Mouse (Mus musculus) ES-E14 (cell line): ENCODE data around the gene Evi2. TPM values are rescaled to one million over a fixed set of nuclear protein-coding genes. Genes with fewer than 3 reads are reported as not detected.

Source experiments
- DNase-seq: peaks from one replicate; pipeline ENCODE4 v3.0.0-alpha.2; 2013; ENCODE audit warnings: low read depth, low spot score
- H3K27ac ChIP-seq: 2 replicates; pipeline ENCODE4 v1.5.1; 2012; ENCODE audit warnings: low read depth, mild to moderate bottlenecking, low read length, moderate library complexity, mixed read lengths; ENCODE audit not compliant: poor library complexity, insufficient read depth, severe bottlenecking
- H3K36me3 ChIP-seq: 2 replicates; pipeline ENCODE4 v1.6.1; 2012; ENCODE audit warnings: mild to moderate bottlenecking, low read length, moderate library complexity, mixed read lengths; ENCODE audit not compliant: control insufficient read depth, poor library complexity, insufficient read depth, severe bottlenecking
- H3K4me1 ChIP-seq, 2 experiments: fragments of 150-350 bp in 1 of 2; sonication (generic) in 1 of 2; 2 replicates each; pipeline ENCODE4 v1.6.1; 2012; ENCODE audit warnings: low read length in 2 of 2, mild to moderate bottlenecking in 1 of 2, mixed read lengths in 1 of 2; ENCODE audit not compliant: control insufficient read depth in 2 of 2, insufficient read depth in 2 of 2, poor library complexity in 1 of 2
- H3K4me3 ChIP-seq, 2 experiments: fragments of 150-350 bp in 1 of 2; sonication (generic) in 1 of 2; 2 replicates each; pipeline ENCODE4 v1.5.1; 2012; ENCODE audit warnings: low read length in 2 of 2, low read depth in 1 of 2, mild to moderate bottlenecking in 1 of 2, mixed read lengths in 1 of 2; ENCODE audit not compliant: insufficient read depth in 1 of 2, poor library complexity in 1 of 2, severe bottlenecking in 1 of 2
- H3K9ac ChIP-seq: 2 replicates; pipeline ENCODE4 v1.6.1; 2012; ENCODE audit warnings: low read depth, mild to moderate bottlenecking, low read length, mixed read lengths; ENCODE audit not compliant: poor library complexity, insufficient read depth, severe bottlenecking
- H3K9me3 ChIP-seq: fragments of 150-350 bp; sonication (generic); 2 replicates; pipeline ENCODE4 v1.6.1; 2012; ENCODE audit warnings: low read depth, mild to moderate bottlenecking, low read length; ENCODE audit not compliant: control insufficient read depth, insufficient read depth
- CHD2 ChIP-seq: IDR thresholded peaks from 2 replicates; pipeline ENCODE4 v1.6.1; 2014; ENCODE audit warnings: mild to moderate bottlenecking, low read depth, low read length, inconsistent platforms
- HCFC1 ChIP-seq: IDR thresholded peaks from 2 replicates; pipeline ENCODE4 v1.6.1; 2012; ENCODE audit warnings: low read length, inconsistent platforms, borderline replicate concordance; ENCODE audit not compliant: insufficient read depth
- MAFK ChIP-seq: IDR thresholded peaks from 2 replicates; pipeline ENCODE4 v1.6.1; 2014; ENCODE audit warnings: mild to moderate bottlenecking, low read depth, low read length, inconsistent platforms; ENCODE audit not compliant: insufficient read depth
- ZC3H11A ChIP-seq: IDR thresholded peaks from 2 replicates; pipeline ENCODE4 v1.6.1; 2012; ENCODE audit warnings: low read depth, mild to moderate bottlenecking, inconsistent platforms, low read length, borderline replicate concordance
- ZNF384 ChIP-seq: IDR thresholded peaks from 2 replicates; pipeline ENCODE4 v1.6.1; 2012; ENCODE audit warnings: low read depth, low read length, inconsistent platforms
- in situ Hi-C, 2 experiments: fragments of 600-800 bp; cut with MboI; formaldehyde crosslinking; loops; one replicate each; pipeline ENCODE4 v1.15.1; 2025; ENCODE audit warnings: low sequenced_read_pairs in 2 of 2, inconsistent platforms in 1 of 2; ENCODE audit not compliant: unreplicated experiment in 2 of 2
- total RNA-seq: library from RNA; depleted of rRNA; stranded (reverse); fragments of 300-350 nt; gene quantifications from 2 replicates; pipeline ENCODE4 v1.2.3, GENCODE M21; 2012; rRNA removed

Gene Evi2
- total RNA-seq = 0.13 and 0.16 TPM in 2 replicates

DNA sequence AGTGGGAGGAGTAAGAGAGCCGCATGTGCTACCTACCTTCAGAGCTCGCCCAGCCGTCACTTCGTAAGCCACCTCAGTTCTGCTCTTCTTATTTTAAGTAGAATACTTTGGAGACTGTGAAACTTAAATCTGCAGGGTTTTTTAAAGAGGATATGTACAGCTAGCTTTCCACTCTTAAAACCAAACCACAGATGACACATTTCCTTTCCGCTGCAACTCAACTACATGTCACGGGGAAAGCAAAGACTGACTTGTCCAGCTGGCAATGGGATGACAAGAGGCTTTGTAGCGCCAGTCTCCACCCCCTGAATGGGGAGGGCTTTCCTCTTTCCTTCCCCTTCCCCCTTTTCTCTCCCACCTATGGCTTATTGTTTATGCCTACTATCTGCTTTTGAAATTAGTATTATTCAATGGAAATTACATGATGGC is at the start of gene Evi2, which contains the start of gene Evi2a:
Evi2 (minus strand) TSS at position 257 of the 429 bp plus-strand sequence.
Evi2a (minus strand) TSS at position 277 of the 429 bp plus-strand sequence.
- no peak within 1 kb of the TSS for H3K9ac ChIP-seq
- H3K36me3 ChIP-seq = peaks cover 4% of the 10 kb centered on the region; the same call in 1 of the 2 replicates
- in situ Hi-C loops = no loop called here
- H3K27ac ChIP-seq = no peak within 1 kb of the TSS
- H3K4me3 ChIP-seq = no peak within 1 kb of the TSS
- no peak for TF ChIP-seq ZNF384
- TF ChIP-seq MAFK = no peak
- no peak for TF ChIP-seq CHD2
- TF ChIP-seq HCFC1 = no peak
- no peak for TF ChIP-seq ZC3H11A
- no peaks in the 10 kb centered on the region for H3K9me3 ChIP-seq
- no peaks in the 10 kb centered on the region for H3K4me1 ChIP-seq
- no peak for DNase-seq

- no peak overlapping the region for H3K27ac ChIP-seq
- H3K9ac ChIP-seq = no peak overlapping the region
- no peak overlapping the region for H3K4me3 ChIP-seq
- peak; percentile 69 for DNase-seq
- H3K4me1 ChIP-seq = no peaks in the 10 kb centered on the region
- H3K9me3 ChIP-seq = no peaks in the 10 kb centered on the region
- in situ Hi-C loops = loop anchor here in 1 of 2 experiments (25.0 kb wide), 1 partner anchor 335 kb away; no protein-coding TSS in a partner anchor
- peak; percentile 75; the same call in 1 of the 2 replicates for TF ChIP-seq ZC3H11A
- no peak for TF ChIP-seq HCFC1
- peaks cover 5% of the 10 kb centered on the region; the same call in 1 of the 2 replicates for H3K36me3 ChIP-seq
Measured at GRCm38 (mm10) chr11:79577741-79578140, 47.4 kb upstream of the Evi2 start.

- Histone ChIP-seq H3K27ac (no peak overlapping the region), H3K9me3 (no peaks in the 10 kb centered on the region), H3K4me1 (no peaks in the 10 kb centered on the region), H3K9ac (no peak overlapping the region), H3K36me3 (peaks cover 5% of the 10 kb centered on the region; the same call in 1 of the 2 replicates), H3K4me3 (no peak overlapping the region)
- TF ChIP-seq CHD2 = no peak
- no peak for TF ChIP-seq MAFK
- TF ChIP-seq HCFC1 = no peak
- TF ChIP-seq ZC3H11A = no peak
- no peak for TF ChIP-seq ZNF384
- in situ Hi-C loops = loop anchor here in 1 of 2 experiments (25.0 kb wide), 1 partner anchor 337 kb away; no protein-coding TSS in a partner anchor
- no peak for DNase-seq
Measured at GRCm38 (mm10) chr11:79575383-79576073, 45.1 kb upstream of the Evi2 start.

GRCm38 (mm10) chr11:79573836-79574235 is 43.4 kb upstream of the Evi2 start:
- Histone ChIP-seq H3K9me3 (no peaks in the 10 kb centered on the region), H3K4me1 (no peaks in the 10 kb centered on the region), H3K9ac (no peak overlapping the region), H3K36me3 (peaks cover 3% of the 10 kb centered on the region; the same call in 1 of the 2 replicates), H3K4me3 (no peak overlapping the region), H3K27ac (no peak overlapping the region)
- in situ Hi-C loops = no loop called here
- no peak for DNase-seq
- no peak for TF ChIP-seq ZNF384
- TF ChIP-seq CHD2 = no peak
- no peak for TF ChIP-seq MAFK
- TF ChIP-seq ZC3H11A = no peak
- TF ChIP-seq HCFC1 = no peak

GRCm38 (mm10) chr11:79570319-79570718 is 39.9 kb upstream of the Evi2 start:
- H3K36me3 ChIP-seq = peaks cover 5% of the 10 kb centered on the region; the same call in 1 of the 2 replicates
- no peak overlapping the region for H3K9ac ChIP-seq
- no peaks in the 10 kb centered on the region for H3K9me3 ChIP-seq
- TF ChIP-seq ZNF384 = no peak
- no peak for TF ChIP-seq CHD2
- TF ChIP-seq HCFC1 = no peak
- no peak for TF ChIP-seq MAFK
- TF ChIP-seq ZC3H11A = no peak
- no peak for DNase-seq
- H3K27ac ChIP-seq = no peak overlapping the region
- H3K4me1 ChIP-seq = no peaks in the 10 kb centered on the region
- in situ Hi-C loops = no loop called here
- H3K4me3 ChIP-seq = no peak overlapping the region
